In genomic region chr6:13449160-13449787, GRCm38 (mm10) we compare ENCODE assay signal across 23 mouse cellular contexts.
DNase-seq lines count a peak whose midpoint lies in the region; ATAC-seq lines count a peak whose summit lies in the region.
"Had no signal": no experiment of that assay in that cellular context is flagged by ENCODE, and none has a peak within 500 bp of the region (broad histone marks: within the 10 kb centered on the region; RNA-seq: fewer than 3 reads in every experiment).

No protein-coding gene starts in this region.

- H3K27me3 ChIP-seq in hindbrain, embryonic 14.5 days (ENCODE audit: control insufficient read depth, insufficient read depth, low read length), result no peaks in the 10 kb centered on the region
- H3K27me3 ChIP-seq in hindbrain, embryonic 11.5 days (ENCODE audit: control insufficient read depth, insufficient read depth, low read length), result no peaks in the 10 kb centered on the region
- no peaks in the 10 kb centered on the region for H3K27me3 ChIP-seq in heart, embryonic 10.5 days (ENCODE audit: insufficient read depth, poor library complexity, severe bottlenecking)
- H3K27me3 ChIP-seq: embryonic facial prominence, embryonic 15.5 days; limb, embryonic 15.5 days; megakaryocyte, embryonic 14.5 days had no signal

- no peak for DNase-seq in hindbrain, embryonic 14.5 days (ENCODE audit: low spot score)
- no peak for DNase-seq in hindbrain, embryonic 11.5 days (ENCODE audit: low spot score)
- peak; percentile 32 for DNase-seq in right cerebral cortex, adult 18-20 months
- no peak for DNase-seq in right cerebral cortex, postnatal 4 days
- peak; percentile 17 for DNase-seq in layer of hippocampus, adult 9-11 months
- peak; percentile 6 for DNase-seq in right cerebral cortex, postnatal 25 days
- no peak for DNase-seq in cerebellum, postnatal 4 days (ENCODE audit: low spot score in 2 of 2)
- DNase-seq in heart, embryonic 10.5 days (ENCODE audit: low spot score), result no peak
- DNase-seq: adrenal gland, postnatal 14 days; cerebellum, adult 9-10 months; embryo, embryonic 11 days; gastrocnemius, postnatal 36 days; heart, postnatal 14 days; kidney, postnatal 10 days; lung, postnatal 10 days; thymus, postnatal 4 days had no signal

- H3K4me1 ChIP-seq in hindbrain, embryonic 14.5 days (replicated peaks; ENCODE audit: control insufficient read depth, insufficient read depth, low read length), result no peaks in the 10 kb centered on the region
- no peaks in the 10 kb centered on the region for H3K4me1 ChIP-seq in hindbrain, embryonic 11.5 days (replicated peaks; ENCODE audit: control insufficient read depth, insufficient read depth, low read length)
- H3K4me1 ChIP-seq in heart, embryonic 10.5 days, result no peaks in the 10 kb centered on the region
- H3K4me1 ChIP-seq: embryonic facial prominence, embryonic 15.5 days; limb, embryonic 15.5 days; megakaryocyte, embryonic 14.5 days had no signal

- ATAC-seq in hindbrain, embryonic 14.5 days (ENCODE audit: low FRiP score), result 0 out of 2 replicates have a peak, but pooled peaks have one; percentile 24
- no peak for ATAC-seq in hindbrain, embryonic 11.5 days (ENCODE audit: low FRiP score)
- ATAC-seq: activated CD4-positive, CD25-positive, alpha-beta regulatory T cell, adult 4 months; hindbrain, embryonic 16.5 days; intestine, postnatal 0 days had no signal

- no peak overlapping the region for H3K9ac ChIP-seq in hindbrain, embryonic 14.5 days
- no peak overlapping the region for H3K9ac ChIP-seq in hindbrain, embryonic 11.5 days (ENCODE audit: low read depth, low read length)
- H3K9ac ChIP-seq: embryonic facial prominence, embryonic 15.5 days; limb, embryonic 15.5 days had no signal

- no peaks in the 10 kb centered on the region for H3K36me3 ChIP-seq in hindbrain, embryonic 14.5 days (replicated peaks; ENCODE audit: control insufficient read depth, insufficient read depth)
- H3K36me3 ChIP-seq in hindbrain, embryonic 11.5 days (ENCODE audit: control insufficient read depth, insufficient read depth, low read length), result no peaks in the 10 kb centered on the region
- no peaks in the 10 kb centered on the region for H3K36me3 ChIP-seq in heart, embryonic 10.5 days
- H3K36me3 ChIP-seq: embryonic facial prominence, embryonic 15.5 days; limb, embryonic 15.5 days had no signal

- H3K4me3 ChIP-seq in hindbrain, embryonic 14.5 days (replicated peaks; ENCODE audit: low read length), result no peak overlapping the region
- no peak overlapping the region for H3K4me3 ChIP-seq in hindbrain, embryonic 11.5 days (ENCODE audit: low read depth, low read length)
- no peak overlapping the region for H3K4me3 ChIP-seq in heart, embryonic 10.5 days
- H3K4me3 ChIP-seq: embryonic facial prominence, embryonic 15.5 days; limb, embryonic 15.5 days; megakaryocyte, embryonic 14.5 days had no signal

- WGBS in hindbrain, embryonic 14.5 days, result 65% methylated on average over 3 of the region's 3 CpGs
- WGBS in hindbrain, embryonic 11.5 days, result 80% methylated on average over 3 of the region's 3 CpGs
- WGBS in heart, embryonic 10.5 days, result 79% methylated on average over 3 of the region's 3 CpGs

- no peak overlapping the region for H3K4me2 ChIP-seq in hindbrain, embryonic 14.5 days (replicated peaks)
- H3K4me2 ChIP-seq in hindbrain, embryonic 11.5 days (replicated peaks; ENCODE audit: low read depth, low read length), result no peak overlapping the region
- H3K4me2 ChIP-seq: embryonic facial prominence, embryonic 15.5 days; heart, embryonic 11.5 days; limb, embryonic 15.5 days had no signal

- H3K27ac ChIP-seq in hindbrain, embryonic 14.5 days, result no peak overlapping the region
- H3K27ac ChIP-seq in hindbrain, embryonic 11.5 days (ENCODE audit: low read depth, low read length), result no peak overlapping the region
- no peak overlapping the region for H3K27ac ChIP-seq in heart, embryonic 10.5 days
- H3K27ac ChIP-seq: embryonic facial prominence, embryonic 15.5 days; limb, embryonic 15.5 days had no signal

- H3K9me3 ChIP-seq in hindbrain, embryonic 14.5 days (ENCODE audit: control insufficient read depth, low read length), result no peaks in the 10 kb centered on the region; the same call in 1 of the 2 replicates
- H3K9me3 ChIP-seq in hindbrain, embryonic 11.5 days (ENCODE audit: control insufficient read depth, low read length), result no peaks in the 10 kb centered on the region
- no peaks in the 10 kb centered on the region for H3K9me3 ChIP-seq in heart, embryonic 10.5 days
- H3K9me3 ChIP-seq: embryonic facial prominence, embryonic 15.5 days; limb, embryonic 15.5 days; megakaryocyte, embryonic 14.5 days had no signal

Comparison
In these comparisons a context has a peak if more than half of its experiments do, and no peak if none do; other contexts are left out.
1. DNase-seq: peak in right cerebral cortex, adult 18-20 months (single experiment), layer of hippocampus, adult 9-11 months (single experiment) and right cerebral cortex, postnatal 25 days (single experiment); none in hindbrain, embryonic 14.5 days (single experiment), hindbrain, embryonic 11.5 days (single experiment), right cerebral cortex, postnatal 4 days (single experiment), cerebellum, postnatal 4 days (0 of 2) and heart, embryonic 10.5 days (single experiment).